Mouse (Mus musculus) limb, embryonic 15.5 days (tissue): ENCODE data around the gene Fga. TPM values are rescaled to one million over a fixed set of nuclear protein-coding genes. Genes with fewer than 3 reads are reported as not detected.
A peak's percentile ranks its signal among the peaks of the same experiment; 100 is the strongest.

Experiments
- ATAC-seq: fragments of 200-750 bp; cut with Nextera tagmentation; 2 replicates; pipeline ENCODE4 v1.8.0; 2017; ENCODE audit warnings: low read depth, moderate TSS enrichment; ENCODE audit not compliant: insufficient number of reproducible peaks, low FRiP score, low TSS enrichment
- H3K27ac ChIP-seq: fragments of 300-500 bp; sonication (generic); 2 replicates; pipeline ENCODE4 v1.5.1; 2015; ENCODE audit warnings: moderate library complexity, mild to moderate bottlenecking, inconsistent platforms
- H3K27me3 ChIP-seq: fragments of 300-500 bp; sonication (generic); 2 replicates; pipeline ENCODE4 v1.6.1; 2015; ENCODE audit warnings: inconsistent platforms
- H3K36me3 ChIP-seq: fragments of 300-500 bp; sonication (generic); 2 replicates; pipeline ENCODE4 v1.6.1; 2015; ENCODE audit warnings: inconsistent platforms
- H3K4me1 ChIP-seq: fragments of 300-500 bp; sonication (generic); 2 replicates; pipeline ENCODE4 v1.6.1; 2015; ENCODE audit warnings: inconsistent platforms
- H3K4me2 ChIP-seq: fragments of 300-500 bp; sonication (generic); 2 replicates; pipeline ENCODE4 v1.6.1; 2015; ENCODE audit warnings: mild to moderate bottlenecking, inconsistent platforms
- H3K4me3 ChIP-seq: fragments of 300-500 bp; sonication (generic); 2 replicates; pipeline ENCODE4 v1.5.1; 2015; ENCODE audit warnings: mild to moderate bottlenecking, inconsistent platforms
- H3K9ac ChIP-seq: fragments of 300-500 bp; sonication (generic); 2 replicates; pipeline ENCODE4 v1.6.1; 2015; ENCODE audit warnings: inconsistent platforms
- H3K9me3 ChIP-seq: fragments of 300-500 bp; sonication (generic); 2 replicates; pipeline ENCODE4 v1.6.1; 2016; ENCODE audit warnings: inconsistent platforms
- WGBS: fragments of 180-500 bp; shearing (Covaris S2); methylation state at CpG from one replicate; pipeline ENCODE4 v1.1.7; 2015; 5-methylcytosine and 5-hydroxymethylcytosine counted together
- polyA plus RNA-seq: library from polyadenylated mRNA; unstranded; fragments of >200 nt; fragmentation: Nextera tagmentation; extraction: Ambion mirVana; gene quantifications from 2 replicates; pipeline ENCODE4 v1.2.1, GENCODE M21; 2015

The Fga gene
- polyA plus RNA-seq, 1 experiment from 2014 or later, result 2.5 TPM

- under 1% methylated on average over 61 of the region's 61 CpGs for WGBS
- H3K4me3 ChIP-seq, result peak within 1 kb of the TSS; percentile 70
- ATAC-seq, result peak; percentile 98
- H3K27ac ChIP-seq, result peak within 1 kb of the TSS; percentile 77
- H3K9ac ChIP-seq, result peak within 1 kb of the TSS; percentile 69
- peak within 1 kb of the TSS; percentile 74 for H3K4me2 ChIP-seq
- peaks cover 32% of the 10 kb centered on the region for H3K36me3 ChIP-seq
- no peaks in the 10 kb centered on the region for H3K27me3 ChIP-seq
- H3K9me3 ChIP-seq, result no peaks in the 10 kb centered on the region
- peaks cover 9% of the 10 kb centered on the region for H3K4me1 ChIP-seq
Observed at GRCm38 (mm10) chr3:83055281-83056038, 29.6 kb downstream of the Fga start, which contains the start of gene Plrg1. Gene Plrg1 (plus strand): TSS chr3:83055522.

GRCm38 (mm10) chr3:83057046-83057445 is 31.2 kb downstream of the Fga start:
- no peak overlapping the region for H3K27ac ChIP-seq
- H3K4me2 ChIP-seq, result no peak overlapping the region
- H3K9me3 ChIP-seq, result no peaks in the 10 kb centered on the region
- ATAC-seq, result no peak
- peaks cover 9% of the 10 kb centered on the region for H3K4me1 ChIP-seq
- no peaks in the 10 kb centered on the region for H3K27me3 ChIP-seq
- H3K4me3 ChIP-seq, result no peak overlapping the region
- H3K9ac ChIP-seq, result no peak overlapping the region
- H3K36me3 ChIP-seq, result peaks cover 47% of the 10 kb centered on the region
- 86% methylated on average over 2 of the region's 2 CpGs for WGBS

GRCm38 (mm10) chr3:83067920-83068319 is 42.0 kb downstream of the Fga start:
- H3K27ac ChIP-seq, result no peak overlapping the region
- ATAC-seq, result no peak
- no peaks in the 10 kb centered on the region for H3K27me3 ChIP-seq
- H3K36me3 ChIP-seq, result peaks cover 84% of the 10 kb centered on the region
- 89% methylated on average over 9 of the region's 9 CpGs for WGBS
- H3K4me1 ChIP-seq, result no peaks in the 10 kb centered on the region
- no peak overlapping the region for H3K4me2 ChIP-seq
- H3K9me3 ChIP-seq, result no peaks in the 10 kb centered on the region
- H3K4me3 ChIP-seq, result no peak overlapping the region
- no peak overlapping the region for H3K9ac ChIP-seq

- Histone ChIP-seq H3K9ac (no peak overlapping the region), H3K4me3 (no peak overlapping the region), H3K36me3 (peaks cover 85% of the 10 kb centered on the region), H3K4me2 (no peak overlapping the region), H3K27ac (no peak overlapping the region), H3K27me3 (no peaks in the 10 kb centered on the region), H3K4me1 (no peaks in the 10 kb centered on the region), H3K9me3 (no peaks in the 10 kb centered on the region)
- WGBS, result 96% methylated on average over 13 of the region's 13 CpGs
- ATAC-seq, result no peak
Observed at GRCm38 (mm10) chr3:83068869-83069268, 43.0 kb downstream of the Fga start.

- Histone ChIP-seq H3K27me3 (no peaks in the 10 kb centered on the region), H3K9me3 (no peaks in the 10 kb centered on the region), H3K27ac (no peak overlapping the region), H3K4me2 (no peak overlapping the region), H3K4me3 (no peak overlapping the region), H3K36me3 (peaks cover 77% of the 10 kb centered on the region), H3K9ac (no peak overlapping the region), H3K4me1 (no peaks in the 10 kb centered on the region)
- no peak for ATAC-seq
- 91% methylated on average over 4 of the region's 4 CpGs for WGBS
Observed at GRCm38 (mm10) chr3:83070231-83070630, 44.4 kb downstream of the Fga start.

GRCm38 (mm10) chr3:83076563-83076962 is 50.7 kb downstream of the Fga start:
- no peaks in the 10 kb centered on the region for H3K27me3 ChIP-seq
- H3K4me1 ChIP-seq, result peaks cover 10% of the 10 kb centered on the region; the same call in 1 of the 2 replicates
- no peak overlapping the region for H3K4me2 ChIP-seq
- ATAC-seq, result no peak
- peaks cover 20% of the 10 kb centered on the region for H3K36me3 ChIP-seq
- no peak overlapping the region for H3K4me3 ChIP-seq
- H3K9ac ChIP-seq, result no peak overlapping the region
- H3K27ac ChIP-seq, result no peak overlapping the region
- WGBS, result 26% methylated on average over 2 of the region's 3 CpGs
- no peaks in the 10 kb centered on the region for H3K9me3 ChIP-seq

GRCm38 (mm10) chr3:83080567-83081055 is 54.7 kb downstream of the Fga start:
- peak; percentile 67 for ATAC-seq
- peak overlapping the region; percentile 34 for H3K4me3 ChIP-seq
- no peak overlapping the region for H3K9ac ChIP-seq
- no peaks in the 10 kb centered on the region for H3K36me3 ChIP-seq
- no peaks in the 10 kb centered on the region for H3K9me3 ChIP-seq
- H3K4me1 ChIP-seq, result peaks cover 10% of the 10 kb centered on the region; the same call in 1 of the 2 replicates
- H3K27ac ChIP-seq, result no peak overlapping the region
- peak overlapping the region; percentile 55 for H3K4me2 ChIP-seq
- H3K27me3 ChIP-seq, result no peaks in the 10 kb centered on the region
- 3% methylated on average over 11 of the region's 11 CpGs for WGBS

Other genes with a start within 250 kb of the Fga start
- gene Rbm46, start 149.6 kb upstream of the Fga start, polyA plus RNA-seq, result 3.3 and 4.6 TPM in 2 replicates
- gene Lrat, start 122.1 kb upstream of the Fga start, polyA plus RNA-seq, result 0.35 and 0.48 TPM in 2 replicates
- gene Fgg, start 18.4 kb upstream of the Fga start, polyA plus RNA-seq, result 0.56 and 2.3 TPM in 2 replicates
- 0.27 and 1.4 TPM in 2 replicates for gene Fgb, start 23.8 kb downstream of the Fga start, polyA plus RNA-seq
- gene Plrg1, start 29.4 kb downstream of the Fga start, polyA plus RNA-seq, result 89.5 and 91.2 TPM in 2 replicates
- 0.86 and 1.1 TPM in 2 replicates for gene Dchs2, start 101.9 kb downstream of the Fga start, polyA plus RNA-seq